Mouse (Mus musculus): ENCODE data around the gene Fam166a.

The Fam166a gene

GRCm38 (mm10) chr2:25180973-25181890, 37.3 kb upstream of the Fam166a start:
- no peak for TF ChIP-seq GATA4 (IDR thresholded peaks at IDR 0.05; ENCODE audit: insufficient replicate concordance, low read length)

GRCm38 (mm10) chr2:25181891-25182397, 36.6 kb upstream of the Fam166a start:
- TF ChIP-seq GATA4 (IDR thresholded peaks at IDR 0.05; ENCODE audit: insufficient replicate concordance, low read length), result no peak

GRCm38 (mm10) chr2:25182664-25183063, 35.9 kb upstream of the Fam166a start:
- TF ChIP-seq GATA4 (IDR thresholded peaks at IDR 0.05; ENCODE audit: insufficient replicate concordance, low read length), result no peak

DNA sequence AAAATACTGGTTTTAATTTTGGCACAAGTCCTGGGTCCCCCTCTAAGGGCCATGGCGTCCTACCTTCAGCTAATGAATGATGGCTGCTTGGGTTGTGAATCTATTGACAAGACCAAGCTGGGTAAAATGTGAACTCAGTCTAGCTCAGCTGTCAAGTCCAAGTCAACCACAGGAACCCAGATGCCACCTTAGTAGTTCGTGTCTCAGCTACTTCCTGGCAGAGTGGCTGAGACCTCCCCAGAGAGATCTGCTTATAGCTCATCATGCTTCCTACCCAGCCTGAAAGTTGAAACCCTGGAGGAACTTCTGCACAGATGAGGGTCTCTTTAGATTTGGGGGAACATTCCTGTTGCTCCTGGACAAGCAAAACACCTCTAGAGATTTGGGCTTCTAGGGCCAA, 35.2 kb upstream of the Fam166a start:
- TF ChIP-seq GATA4 (IDR thresholded peaks at IDR 0.05; ENCODE audit: insufficient replicate concordance, low read length), result no peak

DNA sequence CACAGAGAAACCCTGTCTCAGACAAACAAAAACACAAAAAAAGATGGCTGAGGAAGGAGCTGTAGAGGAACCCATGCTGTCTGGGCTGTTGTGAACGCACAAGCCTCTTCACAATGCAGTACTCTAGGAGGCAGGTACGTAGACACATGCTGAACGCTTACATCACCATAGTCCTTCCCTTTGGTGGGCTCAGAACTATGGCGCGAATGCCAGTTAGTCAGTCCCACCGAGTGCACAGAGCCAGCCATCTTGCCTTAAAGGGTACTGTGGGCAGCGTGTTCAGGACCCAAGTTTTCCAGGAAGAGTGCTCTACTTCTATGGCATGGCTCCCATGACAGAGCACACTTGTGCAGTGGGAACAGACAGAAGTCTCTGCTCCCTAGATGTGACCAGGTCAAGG, 34.0 kb upstream of the Fam166a start:
- TF ChIP-seq GATA4 (IDR thresholded peaks at IDR 0.05; ENCODE audit: insufficient replicate concordance, low read length), result no peak

DNA sequence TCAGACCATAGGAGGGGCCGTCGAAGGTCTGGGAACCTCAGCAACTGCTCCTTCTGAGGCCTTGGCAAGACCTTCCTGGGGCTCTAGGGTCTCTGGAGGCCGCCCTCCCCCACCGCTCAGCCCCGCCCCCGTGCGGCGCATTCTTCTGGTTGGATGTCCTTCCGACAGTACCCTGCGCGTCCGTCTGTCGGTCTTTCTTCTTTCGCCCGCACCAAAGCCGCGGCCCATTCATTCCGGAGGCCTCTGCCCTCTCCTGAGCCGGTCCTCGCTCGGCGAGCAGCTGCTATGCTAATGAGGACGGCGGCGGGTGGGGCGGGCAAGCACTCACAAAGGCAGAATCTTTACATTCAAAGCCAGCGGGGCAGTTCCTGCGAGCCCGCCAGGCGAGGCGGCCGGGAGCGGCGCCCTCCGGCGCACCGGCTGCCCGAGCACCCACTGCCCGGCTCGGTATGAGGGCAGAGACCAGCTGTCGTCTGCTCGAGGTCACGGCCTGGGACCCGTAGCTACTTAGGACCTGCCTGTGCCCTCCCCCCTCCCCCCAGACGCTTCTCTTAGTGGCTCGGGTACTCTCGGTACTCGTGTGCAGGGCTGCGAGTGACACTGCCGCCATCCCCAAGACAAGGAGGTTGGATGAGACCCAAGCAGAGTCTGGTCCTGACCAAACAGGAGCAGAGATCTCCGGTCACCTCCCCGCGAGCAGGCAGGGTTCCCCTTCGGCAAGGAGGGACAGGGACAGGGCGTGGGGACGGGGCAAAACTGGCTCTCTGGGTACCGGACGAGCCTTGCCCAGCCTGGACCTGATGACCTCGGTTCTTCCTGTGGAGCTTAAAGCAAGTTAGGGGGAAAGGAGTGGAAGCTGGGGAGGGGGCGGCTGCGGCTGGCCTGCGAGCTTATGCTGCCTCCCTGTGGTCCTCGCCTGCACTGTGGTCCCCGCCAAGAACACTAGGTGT, 32.6 kb upstream of the Fam166a start:
- no peak for TF ChIP-seq GATA4 (IDR thresholded peaks at IDR 0.05; ENCODE audit: insufficient replicate concordance, low read length)

DNA sequence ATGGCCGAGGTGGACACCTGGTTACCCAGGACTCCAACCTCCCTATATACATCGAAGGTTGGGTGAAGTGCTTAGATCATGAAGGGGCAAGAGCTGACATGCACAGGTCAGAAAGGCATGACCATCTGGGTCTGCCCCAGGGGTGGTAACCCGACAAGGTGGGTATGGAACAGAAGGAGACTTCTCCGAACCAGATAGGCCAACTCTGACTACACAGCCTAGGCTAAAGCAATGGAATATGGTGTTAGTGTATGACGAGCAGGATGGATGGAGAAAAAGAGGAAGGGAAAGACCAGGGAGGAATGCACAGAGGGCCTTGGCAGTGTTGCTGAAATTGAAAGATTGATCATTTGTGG, 32.0 kb upstream of the Fam166a start:
- no peak for TF ChIP-seq GATA4 (IDR thresholded peaks at IDR 0.05; ENCODE audit: insufficient replicate concordance, low read length)

DNA sequence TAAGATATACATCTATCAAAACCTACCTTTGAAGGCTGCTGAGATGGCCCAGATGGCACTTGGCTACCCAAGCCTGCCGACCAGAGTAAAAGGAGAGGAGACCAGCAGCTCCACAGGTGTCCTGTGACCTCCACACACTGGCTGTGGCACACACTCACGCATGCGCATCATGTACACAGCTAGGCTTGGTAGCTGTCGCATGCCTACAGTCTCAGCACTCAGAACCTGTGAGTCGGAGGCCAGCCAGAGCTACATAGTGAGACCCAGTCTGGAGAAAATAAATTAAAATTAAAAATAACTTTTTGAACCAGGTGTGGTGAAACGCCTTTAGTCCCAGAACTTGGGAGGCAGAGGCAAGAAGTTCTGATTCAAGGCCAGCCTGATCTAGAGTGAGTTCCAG, 30.7 kb upstream of the Fam166a start:
- TF ChIP-seq GATA4 (IDR thresholded peaks at IDR 0.05; ENCODE audit: insufficient replicate concordance, low read length), result no peak

DNA sequence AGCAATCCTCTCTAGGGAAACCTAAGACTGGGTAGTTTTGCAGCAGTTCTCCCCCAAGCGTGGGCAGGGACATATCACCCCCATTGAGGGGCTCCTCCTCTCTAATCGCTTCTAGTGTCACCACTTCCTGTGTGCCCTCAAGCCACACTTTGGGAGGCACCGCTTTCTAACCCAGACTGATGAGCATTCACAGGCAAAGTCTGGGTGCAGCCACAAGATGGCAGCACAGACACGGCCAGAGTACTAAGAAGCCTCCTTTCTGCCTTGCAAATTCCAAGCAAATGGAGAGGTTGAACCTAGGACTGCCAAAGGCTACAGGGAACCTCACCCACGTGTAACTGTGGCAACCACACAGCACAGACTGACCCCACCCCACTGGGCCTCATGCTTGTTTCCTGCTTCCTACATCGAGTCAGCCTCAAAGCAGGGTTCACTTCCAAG, 25.2 kb upstream of the Fam166a start:
- TF ChIP-seq GATA4 (IDR thresholded peaks at IDR 0.05; ENCODE audit: insufficient replicate concordance, low read length), result no peak

GRCm38 (mm10) chr2:25194006-25194405, 24.5 kb upstream of the Fam166a start:
- no peak for TF ChIP-seq GATA4 (IDR thresholded peaks at IDR 0.05; ENCODE audit: insufficient replicate concordance, low read length)

DNA sequence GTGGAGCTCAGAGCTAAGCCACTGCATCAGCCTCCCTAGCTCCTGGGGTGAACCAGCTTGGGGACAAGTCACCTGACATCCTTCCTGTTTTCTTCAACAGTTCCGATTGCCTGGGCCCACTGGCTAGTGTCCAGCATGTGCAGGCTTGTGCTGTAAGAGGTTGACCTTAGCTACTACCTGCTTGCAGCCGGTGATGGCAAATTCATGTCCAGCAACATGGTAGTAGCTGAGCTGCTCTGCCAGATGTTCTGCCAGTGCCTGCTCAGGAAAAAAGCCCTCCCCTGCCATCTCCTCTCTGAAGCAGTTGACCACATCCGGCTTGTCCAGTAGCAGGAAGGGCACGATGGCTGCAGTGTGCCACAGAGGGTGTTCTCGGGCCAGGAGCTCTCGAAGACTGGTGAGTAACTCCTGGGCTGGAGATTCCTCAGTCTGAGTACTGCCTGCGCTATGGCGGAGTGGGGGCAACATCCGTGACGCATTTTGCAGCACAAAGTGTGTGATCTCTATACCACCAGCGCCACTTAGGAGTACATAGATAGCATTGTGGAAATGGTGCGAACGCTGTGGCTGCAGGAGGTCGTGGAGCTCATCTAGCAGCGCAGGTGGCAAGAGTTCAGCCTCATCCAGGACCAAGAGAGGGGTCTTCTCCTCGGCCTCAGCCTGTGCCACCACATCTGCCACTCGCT, 23.9 kb upstream of the Fam166a start:
- TF ChIP-seq GATA4 (IDR thresholded peaks at IDR 0.05; ENCODE audit: insufficient replicate concordance, low read length), result no peak

DNA sequence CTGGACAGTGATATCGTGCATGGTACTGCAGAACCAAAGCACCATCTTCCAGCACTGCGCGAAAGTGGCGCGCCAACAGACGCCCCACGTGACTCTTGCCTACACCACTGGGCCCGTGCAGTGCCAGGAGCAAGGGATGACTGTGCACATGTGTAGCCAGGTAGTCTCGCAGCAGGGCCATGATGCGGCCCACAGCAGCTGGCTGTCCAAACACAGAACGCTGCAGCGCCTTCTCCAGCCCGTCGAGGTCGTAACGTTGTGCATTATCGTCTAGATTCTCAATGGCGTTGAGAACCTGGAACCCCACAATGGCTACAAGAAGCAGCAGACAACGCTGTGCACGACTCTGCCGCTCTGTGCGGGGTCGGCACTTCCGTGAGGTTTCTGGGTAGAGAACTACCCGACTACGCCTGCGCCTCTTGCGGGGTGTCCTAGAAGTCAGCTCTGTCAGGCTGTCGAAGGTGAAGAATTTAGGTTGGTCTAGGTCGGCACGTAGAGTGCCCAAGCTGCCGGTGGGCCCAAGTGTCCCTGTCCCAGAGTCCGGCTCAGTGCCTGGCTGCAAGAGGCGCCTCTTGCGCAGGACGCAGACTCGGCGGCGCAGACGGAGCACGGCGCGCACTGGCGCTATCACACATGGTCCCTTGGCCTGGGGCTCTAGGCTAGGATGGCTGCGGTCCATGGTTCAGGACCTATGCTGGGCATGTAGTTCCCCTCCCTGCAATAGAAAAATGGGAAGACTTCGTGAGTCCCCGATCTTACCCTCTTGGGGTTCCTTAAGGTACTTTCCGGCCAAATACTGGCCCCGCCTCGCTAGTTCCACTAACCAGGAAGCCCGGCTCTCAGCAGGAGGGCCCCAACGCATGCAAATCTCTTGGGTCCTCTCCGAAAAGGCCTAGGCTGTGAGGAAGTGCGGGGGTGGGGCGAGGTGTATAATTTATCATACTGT, 23.1 kb upstream of the Fam166a start:
- TF ChIP-seq GATA4 (IDR thresholded peaks at IDR 0.05; ENCODE audit: insufficient replicate concordance, low read length), result 0 out of 2 replicates have a peak, but pooled peaks have one; percentile 17

DNA sequence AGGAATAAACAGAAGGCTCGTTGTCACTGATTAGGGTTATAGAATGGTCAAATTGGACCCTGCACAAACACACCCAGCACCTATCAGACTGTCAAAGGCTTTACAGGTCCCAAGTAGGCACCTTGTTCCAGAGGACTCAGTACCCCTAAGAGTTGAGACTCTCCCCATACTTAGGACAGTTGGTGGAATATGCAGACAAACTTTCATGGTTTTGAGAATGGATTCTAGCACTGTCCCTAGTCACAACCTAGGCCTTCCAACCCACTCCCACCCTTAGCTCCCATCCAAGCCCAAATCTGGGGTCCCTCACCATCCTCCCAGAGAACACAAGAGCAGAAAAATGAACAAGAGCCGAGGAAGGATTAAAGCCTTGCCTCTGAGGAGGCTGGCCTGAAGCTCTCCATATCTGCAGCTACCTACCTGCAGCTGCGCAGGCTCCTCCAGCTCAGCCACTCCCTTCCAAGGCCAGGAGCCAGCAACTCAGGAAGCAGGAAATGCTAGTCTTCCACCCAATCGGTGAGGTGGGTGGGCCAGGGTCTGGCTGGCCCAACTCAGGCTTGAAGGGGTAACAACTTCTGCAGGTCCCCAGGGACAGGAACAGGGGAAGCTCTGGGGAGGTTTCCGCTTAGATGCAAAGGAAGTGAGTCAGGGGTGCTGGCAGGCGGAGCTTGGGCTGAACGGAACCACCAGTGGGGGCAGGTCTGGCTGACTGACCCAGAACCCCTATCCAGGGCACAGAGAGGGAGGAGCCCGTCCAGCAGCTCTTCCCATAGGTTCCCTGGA, 22.2 kb upstream of the Fam166a start, which contains the start of gene Tor4a:
Tor4a (minus strand) TSS at position 715 of the 783 bp plus-strand sequence.
- TF ChIP-seq GATA4 (IDR thresholded peaks at IDR 0.05; ENCODE audit: insufficient replicate concordance, low read length), result no peak; the same call in 1 of the 2 replicates

Data from liver, adult (tissue).